Comparison of ENCODE assay signal across 8 mouse cellular contexts in the genomic region with DNA sequence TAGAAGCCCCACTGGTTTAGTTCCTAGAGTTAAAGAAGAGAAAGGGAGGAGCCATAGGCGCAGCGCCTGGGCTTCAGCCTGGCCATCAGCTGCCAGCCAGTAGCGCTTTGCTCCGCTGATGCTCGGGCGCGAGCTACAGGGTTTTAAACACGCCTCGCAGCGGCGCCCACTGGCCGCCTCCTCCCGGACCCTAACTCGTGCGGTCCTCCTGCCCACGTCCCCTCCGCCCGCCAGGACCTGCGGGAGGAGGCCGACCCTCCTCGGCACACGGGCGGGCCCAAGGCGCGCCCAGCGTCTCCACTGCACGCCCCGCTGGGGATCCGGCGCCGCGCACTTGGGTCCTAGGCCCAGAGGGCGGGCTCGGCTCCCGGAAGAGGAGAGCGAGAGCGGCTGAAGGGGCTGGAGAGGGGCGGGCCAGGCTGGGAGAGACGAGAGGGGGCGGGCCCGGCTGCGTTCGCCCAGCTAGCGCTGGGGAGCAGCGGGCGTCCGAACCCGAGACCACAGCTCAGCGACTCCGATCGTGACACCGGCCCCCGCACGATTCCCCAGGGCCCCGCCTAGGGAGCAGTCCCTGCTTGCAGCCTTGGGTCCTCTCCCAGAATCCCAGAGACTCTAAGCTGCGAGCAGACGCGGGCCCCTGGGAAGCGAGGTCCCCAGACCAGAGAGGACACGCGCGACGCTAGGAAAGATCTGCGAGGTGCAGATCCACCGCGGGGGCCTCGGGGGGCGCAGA. TPM values are rescaled to one million over a fixed set of nuclear protein-coding genes. Genes with fewer than 3 reads are reported as not detected.
DNase-seq lines count a peak whose midpoint lies in the region; ATAC-seq lines count a peak whose summit lies in the region.

A gene (plus strand): TSS at position 422 of the 733 bp plus-strand sequence.

- under 1% methylated on average over 50 of the region's 68 CpGs for whole genome bisulfite sequencing in forebrain, embryonic 13.5 days
- WGBS in lung, embryonic 16.5 days: under 1% methylated on average over 63 of the region's 68 CpGs

- DNase-seq in CD4-positive, CD25-positive, alpha-beta regulatory T cell, adult 2 months (ENCODE audit: low read depth, low spot score): peak; percentile 85
- peak; percentile 87 for DNase-seq in adrenal gland, postnatal 10 days
- peak; percentile 77 for DNase-seq in heart, postnatal 14 days
- DNase-seq in layer of hippocampus, adult 18-20 months (ENCODE audit: low spot score in 2 of 2): peak; percentile 58 to 67
- peak; percentile 81 for DNase-seq in ovary, adult 18-20 months (ENCODE audit: low spot score)
- peak; percentile 89 for DNase-seq in thymus, postnatal 0 days (ENCODE audit: low spot score)

- peak within 1 kb of the TSS; percentile 80 for H3K4me2 ChIP-seq in forebrain, embryonic 13.5 days
- H3K4me2 ChIP-seq in lung, embryonic 16.5 days (ENCODE audit: low read depth, low read length): peak within 1 kb of the TSS; percentile 96

- H3K9ac ChIP-seq in forebrain, embryonic 13.5 days: peak within 1 kb of the TSS; percentile 82
- H3K9ac ChIP-seq in lung, embryonic 16.5 days (ENCODE audit: low read length): peak within 1 kb of the TSS; percentile 80

- ATAC-seq in forebrain, embryonic 13.5 days: peak; percentile 94
- peak; percentile 98 for ATAC-seq in lung, embryonic 16.5 days (ENCODE audit: low read depth)

- H3K9me3 ChIP-seq in forebrain, embryonic 13.5 days (replicated peaks): no peaks in the 10 kb centered on the region
- H3K9me3 ChIP-seq in lung, embryonic 16.5 days (ENCODE audit: control insufficient read depth, low read length): no peaks in the 10 kb centered on the region

- H3K36me3 ChIP-seq in forebrain, embryonic 13.5 days (ENCODE audit: poor library complexity, severe bottlenecking): no peaks in the 10 kb centered on the region
- no peaks in the 10 kb centered on the region for H3K36me3 ChIP-seq in lung, embryonic 16.5 days (ENCODE audit: control insufficient read depth, insufficient read depth, low read length)

- peaks cover 18% of the 10 kb centered on the region for H3K4me1 ChIP-seq in forebrain, embryonic 13.5 days
- H3K4me1 ChIP-seq in lung, embryonic 16.5 days (replicated peaks; ENCODE audit: control insufficient read depth, insufficient read depth, low read length): peaks cover 9% of the 10 kb centered on the region

- peak within 1 kb of the TSS; percentile 71 for H3K4me3 ChIP-seq in forebrain, embryonic 13.5 days
- peak within 1 kb of the TSS; percentile 77 for H3K4me3 ChIP-seq in lung, embryonic 16.5 days (ENCODE audit: low read length)

- intact Hi-C loops in heart, postnatal 14 days (cut with DNase I): no loop called here

- no peaks in the 10 kb centered on the region for H3K27me3 ChIP-seq in forebrain, embryonic 13.5 days
- H3K27me3 ChIP-seq in lung, embryonic 16.5 days (ENCODE audit: control insufficient read depth, insufficient read depth, low read depth, low read length): no peaks in the 10 kb centered on the region

- peak within 1 kb of the TSS; percentile 91 for H3K27ac ChIP-seq in forebrain, embryonic 13.5 days
- peak within 1 kb of the TSS; percentile 91 for H3K27ac ChIP-seq in lung, embryonic 16.5 days (ENCODE audit: low read length)

RNA-seq across cellular contexts. Expression of the gene that starts here (rescaled TPM):
- 10 to 100 TPM in 1 of 2 experiments, 1 to 10 TPM in 1; 8.8 to 17.4 TPM for total RNA-seq in adrenal gland, postnatal 10 days (2021)
- polyA plus RNA-seq in forebrain, embryonic 13.5 days (2015; fragmentation: Nextera tagmentation; extraction: Ambion mirVana): 19.2 TPM in 2 replicates
- 1 to 10 TPM; 2.7 to 6.6 TPM for total RNA-seq in heart, postnatal 14 days (2021)
- 10 to 100 TPM; 75.5 to 80.5 TPM for total RNA-seq in layer of hippocampus, adult 18-20 months (2021)
- polyA plus RNA-seq in lung, embryonic 16.5 days (2015; fragmentation: Nextera tagmentation; extraction: Ambion mirVana): 12.0 and 15.6 TPM in 2 replicates
- 81.3 and 84.2 TPM in 2 replicates for polyA plus RNA-seq in thymus, postnatal 0 days (2015; fragmentation: Nextera tagmentation; extraction: Ambion mirVana)

Comparison
In these comparisons a context has a peak if more than half of its experiments do, and no peak if none do; other contexts are left out.
1. Peak in every context shown above with its lines: DNase-seq, ATAC-seq, H3K4me3 ChIP-seq and H3K27ac ChIP-seq.
2. RNA of the gene that starts here (total RNA-seq): 75.5 to 80.5 TPM in layer of hippocampus, adult 18-20 months; 8.8 to 17.4 TPM in adrenal gland, postnatal 10 days and 2.7 to 6.6 TPM in heart, postnatal 14 days; every median in the first group is over 4 times any median in the second.